Mouse (Mus musculus) NIH3T3 (cell line): ENCODE data around the gene Srp14.
A peak's percentile ranks its signal among the peaks of the same experiment; 100 is the strongest.

Experiments
- DNase-seq: peaks from one replicate; pipeline ENCODE4 v3.0.0-alpha.2; 2012; ENCODE audit warnings: low read depth

Gene Srp14

DNA sequence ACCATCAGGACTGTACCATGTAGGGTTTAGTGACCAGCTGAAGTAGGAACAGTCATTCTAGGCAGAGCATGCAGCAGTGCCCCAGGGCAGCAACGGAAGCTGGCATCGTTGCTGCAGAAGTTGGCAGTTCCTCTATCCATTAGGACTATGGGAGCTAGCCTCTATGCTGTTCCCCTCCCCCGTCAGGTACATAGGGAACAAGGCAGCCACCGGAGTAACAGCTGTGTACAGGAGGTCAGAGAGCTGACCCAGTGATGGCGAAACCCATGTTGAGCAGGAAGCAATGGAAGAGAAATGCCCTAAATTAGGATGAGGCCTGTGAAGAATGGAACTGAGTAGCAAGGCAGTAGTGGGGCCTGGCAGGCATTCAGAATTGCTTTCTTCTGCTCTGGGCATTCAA lies 37.3 kb downstream of the Srp14 start:
- no peak for DNase-seq

- DNase-seq: peak; percentile 76
Measured at GRCm38 (mm10) chr2:118431589-118431988, 47.9 kb downstream of the Srp14 start.

GRCm38 (mm10) chr2:118430630-118431029 lies 48.9 kb downstream of the Srp14 start:
- no peak for DNase-seq

- DNase-seq: no peak
Measured at GRCm38 (mm10) chr2:118429297-118429696, 50.2 kb downstream of the Srp14 start.

- DNase-seq: no peak
Measured at GRCm38 (mm10) chr2:118428296-118428695, 51.2 kb downstream of the Srp14 start.
